Comparison of ENCODE assay signal across 7 mouse cellular contexts in genomic region chr6:41136717-41137400, GRCm38 (mm10).
DNase-seq lines count a peak whose midpoint lies in the region; ATAC-seq lines count a peak whose summit lies in the region.

No protein-coding gene starts in this region.

- WGBS in forebrain, embryonic 10.5 days: 38% methylated on average over 6 of the region's 6 CpGs
- 25% methylated on average over 6 of the region's 6 CpGs for WGBS in kidney, embryonic 15.5 days

- no peak overlapping the region for H3K27ac ChIP-seq in forebrain, embryonic 10.5 days
- H3K27ac ChIP-seq in kidney, embryonic 15.5 days: no peak overlapping the region

- DNase-seq in 3T3-L1 (ENCODE audit: low read depth, low spot score): peak; percentile 84
- DNase-seq in 416B (ENCODE audit: low read depth): peak; percentile 75
- peak; percentile 75 for DNase-seq in brain, adult 2 months (ENCODE audit: low read depth, low spot score)
- peak; percentile 33 for DNase-seq in forebrain, embryonic 10.5 days (ENCODE audit: extremely low spot score, low spot score)
- peak; percentile 54 for DNase-seq in lung, postnatal 14 days
- peak; percentile 77 for DNase-seq in retina, postnatal 1 day

- H3K4me1 ChIP-seq in forebrain, embryonic 10.5 days: no peaks in the 10 kb centered on the region
- H3K4me1 ChIP-seq in kidney, embryonic 15.5 days: no peaks in the 10 kb centered on the region

- H3K36me3 ChIP-seq in forebrain, embryonic 10.5 days (replicated peaks): no peaks in the 10 kb centered on the region
- no peaks in the 10 kb centered on the region for H3K36me3 ChIP-seq in kidney, embryonic 15.5 days

- H3K4me2 ChIP-seq in kidney, embryonic 15.5 days: no peak overlapping the region

- ATAC-seq in kidney, embryonic 15.5 days (replicated peaks; ENCODE audit: low FRiP score): 0 out of 2 replicates have a peak, but pooled peaks have one; percentile 52

- H3K4me3 ChIP-seq in forebrain, embryonic 10.5 days: no peak overlapping the region
- H3K4me3 ChIP-seq in kidney, embryonic 15.5 days (replicated peaks): no peak overlapping the region

- H3K9me3 ChIP-seq in forebrain, embryonic 10.5 days: no peaks in the 10 kb centered on the region
- H3K9me3 ChIP-seq in kidney, embryonic 15.5 days (replicated peaks): no peaks in the 10 kb centered on the region

- no peak overlapping the region for H3K9ac ChIP-seq in kidney, embryonic 15.5 days

- no peaks in the 10 kb centered on the region for H3K27me3 ChIP-seq in forebrain, embryonic 10.5 days (ENCODE audit: poor library complexity, severe bottlenecking)
- H3K27me3 ChIP-seq in kidney, embryonic 15.5 days: no peaks in the 10 kb centered on the region

Comparison
In these comparisons a context has a peak if more than half of its experiments do, and no peak if none do; other contexts are left out.
1. DNase-seq: peak in every context shown above with its lines; median percentile 84 in 3T3-L1; 77 in retina, postnatal 1 day; 75 in 416B; 75 in brain, adult 2 months; 54 in lung, postnatal 14 days; 33 in forebrain, embryonic 10.5 days.